Mouse (Mus musculus) 3T3-L1 (cell line): ENCODE data around the gene Foxi3.

Source experiments
- DNase-seq: peaks from one replicate; pipeline ENCODE4 v3.0.0-alpha.2; 2015; ENCODE audit warnings: low read depth, low spot score

Foxi3 gene

GRCm38 (mm10) chr6:70986683-70987082 lies 30.4 kb downstream of the Foxi3 start:
- DNase-seq, result no peak

GRCm38 (mm10) chr6:70996123-70996723 lies 39.9 kb downstream of the Foxi3 start:
- no peak for DNase-seq

- DNase-seq, result no peak
These were observed 46.3 kb downstream of the Foxi3 start for GRCm38 (mm10) chr6:71002656-71003055.

- no peak for DNase-seq
These were observed 47.8 kb downstream of the Foxi3 start for GRCm38 (mm10) chr6:71004161-71004560.
